Comparison of ENCODE assay signal across 19 mouse cellular contexts in the genomic region with DNA sequence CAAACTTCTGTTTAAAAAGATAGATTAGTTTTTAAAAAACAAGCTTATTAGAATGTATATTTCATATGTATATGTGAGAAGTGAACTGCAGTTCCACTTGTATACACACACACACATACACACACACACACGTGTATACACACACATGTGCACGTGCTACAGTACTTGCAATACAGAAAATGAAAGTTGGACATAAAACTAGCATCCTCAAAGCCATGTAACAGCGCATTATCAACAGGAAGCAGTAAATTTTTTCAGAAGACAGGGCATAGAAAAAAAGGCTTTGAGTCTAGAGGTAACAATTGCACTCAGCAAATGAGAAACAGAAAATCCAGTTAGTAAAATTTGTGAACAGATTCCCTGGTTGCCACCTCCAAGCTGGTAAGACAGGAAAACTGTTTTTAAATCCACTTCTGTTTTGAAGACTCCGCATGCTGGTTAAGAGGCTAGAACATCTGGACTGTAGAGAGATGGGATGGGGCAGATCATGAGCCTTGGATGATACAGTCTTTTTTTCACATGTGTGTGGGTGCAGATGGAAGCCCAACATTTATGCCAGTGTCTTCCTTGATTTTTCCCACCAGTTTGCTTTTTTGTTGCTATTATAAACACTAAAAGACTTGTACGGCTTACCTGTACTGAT. TPM values are rescaled to one million over a fixed set of nuclear protein-coding genes. Genes with fewer than 3 reads are reported as not detected.
DNase-seq lines count a peak whose midpoint lies in the region; ATAC-seq and TF ChIP-seq lines count a peak whose summit lies in the region.
"Had no signal": no experiment of that assay in that cellular context is flagged by ENCODE, and none has a peak within 500 bp of the region (broad histone marks: within the 10 kb centered on the region; RNA-seq: fewer than 3 reads in every experiment).

No protein-coding gene starts in this region.

- no peak for TF ChIP-seq CTCF in layer of hippocampus, adult 2 months (conservative IDR thresholded peaks at IDR 0.05)
- TF ChIP-seq CTCF in hindbrain, postnatal 0 days (IDR thresholded peaks at IDR 0.05; ENCODE audit: low read depth), result no peak

- ATAC-seq in inflammation-experienced regulatory T-cells, adult 6 months, result peak; percentile 69
- ATAC-seq in hindbrain, postnatal 0 days, result no peak
- ATAC-seq: forebrain, embryonic 16.5 days had no signal

- H3K27me3 ChIP-seq in hindbrain, postnatal 0 days (ENCODE audit: insufficient read depth, low read length), result no peaks in the 10 kb centered on the region
- H3K27me3 ChIP-seq: limb, embryonic 13.5 days had no signal

- no peak overlapping the region for H3K4me2 ChIP-seq in hindbrain, postnatal 0 days (ENCODE audit: low read depth, low read length)
- H3K4me2 ChIP-seq: hindbrain, embryonic 14.5 days; limb, embryonic 13.5 days had no signal

- H3K36me3 ChIP-seq in hindbrain, postnatal 0 days (ENCODE audit: insufficient read depth, low read length), result no peaks in the 10 kb centered on the region
- H3K36me3 ChIP-seq: limb, embryonic 13.5 days had no signal

- no peaks in the 10 kb centered on the region for H3K4me1 ChIP-seq in hindbrain, postnatal 0 days (ENCODE audit: insufficient read depth, low read length)
- H3K4me1 ChIP-seq: limb, embryonic 13.5 days had no signal

- H3K27ac ChIP-seq in layer of hippocampus, adult 2 months, result peak overlapping the region; percentile 49
- no peak overlapping the region for H3K27ac ChIP-seq in hindbrain, postnatal 0 days
- H3K27ac ChIP-seq: hindbrain, embryonic 14.5 days; limb, embryonic 13.5 days; liver, embryonic 14.5 days had no signal

- no peak for DNase-seq in layer of hippocampus, adult 2 months (ENCODE audit: low spot score in 2 of 2)
- no peak for DNase-seq in layer of hippocampus, postnatal 14 days (ENCODE audit: low spot score in 2 of 2)
- peak; percentile 68 for DNase-seq in CD4-positive, CD25-positive, alpha-beta regulatory T cell, adult 2 months (ENCODE audit: low read depth, low spot score)
- DNase-seq in T-cell, adult 2 months (ENCODE audit: low spot score), result peak; percentile 50
- no peak for DNase-seq in hindbrain, postnatal 0 days (ENCODE audit: low spot score)
- DNase-seq in frontal cortex, postnatal 25 days (ENCODE audit: low spot score in 2 of 2), result no peak
- DNase-seq: adrenal gland, adult 8-10 months; B cell, adult 2 months; cerebellum, adult 11-12 months; cerebellum, postnatal 36 days; heart, adult 18-20 months; kidney, adult 11 months; thymus, postnatal 36 days had no signal

- H3K9me3 ChIP-seq in hindbrain, postnatal 0 days (ENCODE audit: low read length), result no peaks in the 10 kb centered on the region
- H3K9me3 ChIP-seq: limb, embryonic 13.5 days had no signal

- no peak overlapping the region for H3K4me3 ChIP-seq in layer of hippocampus, adult 2 months
- no peak overlapping the region for H3K4me3 ChIP-seq in hindbrain, postnatal 0 days (ENCODE audit: low read length)
- H3K4me3 ChIP-seq: erythroblast, embryonic 14.5 days; limb, embryonic 13.5 days had no signal

- H3K9ac ChIP-seq in hindbrain, postnatal 0 days (replicated peaks; ENCODE audit: low read length), result no peak overlapping the region
- H3K9ac ChIP-seq: hindbrain, embryonic 14.5 days; limb, embryonic 13.5 days; liver, embryonic 14.5 days had no signal

- WGBS in hindbrain, postnatal 0 days, result 91% methylated on average over 5 of the region's 5 CpGs

RNA-seq across cellular contexts. Expression of gene Pdk1, which starts 9.4 kb away (rescaled TPM):
- 10 to 100 TPM; 38.8 to 39.5 TPM for total RNA-seq in layer of hippocampus, adult 2 months (2021)
- total RNA-seq in layer of hippocampus, postnatal 14 days (2021), result 10 to 100 TPM; 30.1 to 33.5 TPM
- polyA plus RNA-seq in inflammation-experienced regulatory T-cells, adult 6 months (2017; shearing (Covaris generic)), result 10 to 100 TPM; 13.5 to 36.2 (median 20.6) TPM
- total RNA-seq in hindbrain, postnatal 0 days (2014; rRNA removed), result 51.7 and 53.4 TPM in 2 replicates
- polyA plus RNA-seq in hindbrain, postnatal 0 days (2015; fragmentation: Nextera tagmentation; extraction: Ambion mirVana), result 18.5 and 19.7 TPM in 2 replicates

Comparison
In these comparisons a context has a peak if more than half of its experiments do, and no peak if none do; other contexts are left out.
1. DNase-seq: peak in CD4-positive, CD25-positive, alpha-beta regulatory T cell, adult 2 months (single experiment) and T-cell, adult 2 months (single experiment); none in layer of hippocampus, adult 2 months (0 of 2), layer of hippocampus, postnatal 14 days (0 of 2), hindbrain, postnatal 0 days (single experiment) and frontal cortex, postnatal 25 days (0 of 2).